Mouse (Mus musculus): ENCODE measurements around the gene Usf1. TPM values are rescaled to one million over a fixed set of nuclear protein-coding genes. Genes with fewer than 3 reads are reported as not detected.
A peak's percentile ranks its signal among the peaks of the same experiment; 100 is the strongest.

Usf1 gene
- total RNA-seq, 2 experiments from 2014 or later: 41.0 to 52.1 TPM

- DNase-seq: no peak
- intact Hi-C loops (cut with DNase I): no loop called here
Measured at GRCm38 (mm10) chr1:171447692-171448091, 36.6 kb downstream of the Usf1 start.

- intact Hi-C loops (cut with DNase I): loop anchor here (5.0 kb wide), 1 partner anchor 38 kb away; the partner anchor contains the start of gene Usf1
- no peak for DNase-seq
Measured at GRCm38 (mm10) chr1:171450062-171450461, 38.9 kb downstream of the Usf1 start.

- intact Hi-C loops (cut with DNase I): loop anchor here (5.0 kb wide), 1 partner anchor 39 kb away; the partner anchor contains the start of gene Usf1
- DNase-seq: no peak
Measured at GRCm38 (mm10) chr1:171451001-171451400, 39.9 kb downstream of the Usf1 start.

GRCm38 (mm10) chr1:171452522-171452921 is 41.4 kb downstream of the Usf1 start:
- intact Hi-C loops (cut with DNase I): loop anchor here (5.0 kb wide), 1 partner anchor 40 kb away; the partner anchor contains the start of gene Usf1
- DNase-seq: no peak

GRCm38 (mm10) chr1:171452923-171453322 is 41.8 kb downstream of the Usf1 start:
- intact Hi-C loops (cut with DNase I): loop anchor here (5.0 kb wide), 1 partner anchor 41 kb away; the partner anchor contains the start of gene Usf1
- DNase-seq: peak in 1 of 2 experiments; percentile 24

GRCm38 (mm10) chr1:171454926-171455325 is 43.8 kb downstream of the Usf1 start:
- intact Hi-C loops (cut with DNase I): loop anchor here (5.0 kb wide), 2 partner anchors 43 to 287 kb away; partner anchors contain the start of gene Usf1

GRCm38 (mm10) chr1:171457568-171457967 is 46.5 kb downstream of the Usf1 start:
- intact Hi-C loops (cut with DNase I): loop anchor here (5.0 kb wide), 1 partner anchor 285 kb away; no protein-coding TSS in a partner anchor
- no peak for DNase-seq

More at GRCm38 (mm10) chr1:171454926-171455325, 43.8 kb downstream of the Usf1 start:
- no peak for DNase-seq

GRCm38 (mm10) chr1:171459791-171460190 is 48.7 kb downstream of the Usf1 start:
- intact Hi-C loops (cut with DNase I): loop anchor here (5.0 kb wide), 1 partner anchor 283 kb away; no protein-coding TSS in a partner anchor
- no peak for DNase-seq

- intact Hi-C loops (cut with DNase I): no loop called here
- no peak for DNase-seq
Measured at GRCm38 (mm10) chr1:171460551-171461503, 49.7 kb downstream of the Usf1 start.

GRCm38 (mm10) chr1:171463133-171463532 is 52.0 kb downstream of the Usf1 start:
- no peak for DNase-seq
- intact Hi-C loops (cut with DNase I): no loop called here

- no peak for DNase-seq
- intact Hi-C loops (cut with DNase I): no loop called here
Measured at GRCm38 (mm10) chr1:171465749-171466412, 54.8 kb downstream of the Usf1 start.

- intact Hi-C loops (cut with DNase I): no loop called here
- DNase-seq: no peak
Measured at GRCm38 (mm10) chr1:171466565-171466964, 55.5 kb downstream of the Usf1 start.

Other genes with a start within 250 kb of the Usf1 start
- 100 to 1,000 TPM; 222 to 295 TPM for gene Pcp4l1, start 215.0 kb upstream of the Usf1 start, total RNA-seq (2021)
- under 1 TPM in 1 of 2 experiments, not detected in 1; 0.08 TPM for gene Nr1i3, start 197.3 kb upstream of the Usf1 start, total RNA-seq (2021)
- 10 to 100 TPM; 81.8 to 82.7 TPM for gene Tomm40l, start 188.8 kb upstream of the Usf1 start, total RNA-seq (2021)
- 1 to 10 TPM in 1 of 2 experiments, under 1 TPM in 1; 0.75 to 2.0 TPM for gene Apoa2, start 186.3 kb upstream of the Usf1 start, total RNA-seq (2021)
- gene Fcer1g, start 176.9 kb upstream of the Usf1 start, total RNA-seq (2021): 10 to 100 TPM; 13.3 to 16.3 TPM
- under 1 TPM; 0.50 to 0.92 TPM for gene Adamts4, start 160.9 kb upstream of the Usf1 start, total RNA-seq (2021)
- gene Ndufs2, start 159.9 kb upstream of the Usf1 start, total RNA-seq (2021): 1,000 to 10,000 TPM; 1,421 to 1,530 TPM
- 10 to 100 TPM; 14.5 to 19.7 TPM for gene B4galt3, start 141.0 kb upstream of the Usf1 start, total RNA-seq (2021)
- 10 to 100 TPM; 13.2 to 14.2 TPM for gene Ppox, start 130.1 kb upstream of the Usf1 start, total RNA-seq (2021)
- gene Usp21, start 123.3 kb upstream of the Usf1 start, total RNA-seq (2021): 10 to 100 TPM; 22.1 to 22.3 TPM
- 10 to 100 TPM; 84.9 to 88.8 TPM for gene Ufc1, start 116.3 kb upstream of the Usf1 start, total RNA-seq (2021)
- 10 to 100 TPM; 21.3 to 24.2 TPM for gene Dedd, start 82.2 kb upstream of the Usf1 start, total RNA-seq (2021)
- 10 to 100 TPM; 27.7 to 28.4 TPM for gene Nit1, start 65.7 kb upstream of the Usf1 start, total RNA-seq (2021)
- gene Pfdn2, start 65.6 kb upstream of the Usf1 start, total RNA-seq (2021): 10 to 100 TPM; 79.4 to 95.6 TPM
- not detected for gene Klhdc9, start 50.5 kb upstream of the Usf1 start, total RNA-seq (2021)
- under 1 TPM; 0.08 to 0.30 TPM for gene Nectin4, start 41.2 kb upstream of the Usf1 start, total RNA-seq (2021)
- gene Arhgap30, start 22.4 kb upstream of the Usf1 start, total RNA-seq (2021): 1 to 10 TPM; 2.7 to 2.9 TPM
- 1 to 10 TPM; 1.2 to 1.6 TPM for gene Tstd1, start 7.6 kb downstream of the Usf1 start, total RNA-seq (2021)
- 10 to 100 TPM; 38.7 to 43.2 TPM for gene F11r, start 26.2 kb downstream of the Usf1 start, total RNA-seq (2021)
- gene Alyref2, start 92.2 kb downstream of the Usf1 start, total RNA-seq (2021): 1 to 10 TPM; 2.1 to 3.3 TPM
- gene Itln1, start 124.0 kb downstream of the Usf1 start, total RNA-seq (2021): not detected
- gene Cd244a, start 147.9 kb downstream of the Usf1 start, total RNA-seq (2021): under 1 TPM; 0.38 to 0.50 TPM
- gene Ly9, start 196.1 kb downstream of the Usf1 start, total RNA-seq (2021): under 1 TPM; 0.19 to 0.38 TPM
- gene Slamf7, start 241.7 kb downstream of the Usf1 start, total RNA-seq (2021): under 1 TPM; 0.28 to 0.38 TPM